Mouse (Mus musculus) hindbrain, embryonic 12.5 days (tissue): ENCODE measurements around the gene Cmtm8. TPM values are rescaled to one million over a fixed set of nuclear protein-coding genes. Genes with fewer than 3 reads are reported as not detected.
A peak's percentile ranks its signal among the peaks of the same experiment; 100 is the strongest.

ENCODE experiments used
- ATAC-seq: fragments of 200-750 bp; cut with Nextera tagmentation; 2 replicates; pipeline ENCODE4 v1.8.0; 2017; ENCODE audit warnings: moderate TSS enrichment; ENCODE audit not compliant: low FRiP score
- H3K27ac ChIP-seq: fragments of 300-500 bp; sonication (generic); 2 replicates; pipeline ENCODE4 v1.5.1; 2016; ENCODE audit warnings: mild to moderate bottlenecking
- H3K27me3 ChIP-seq: fragments of 300-500 bp; sonication (generic); 2 replicates; pipeline ENCODE4 v1.6.1; 2016; ENCODE audit warnings: mild to moderate bottlenecking
- H3K36me3 ChIP-seq: fragments of 300-500 bp; sonication (generic); 2 replicates; pipeline ENCODE4 v1.6.1; 2016; ENCODE audit warnings: mild to moderate bottlenecking
- H3K4me1 ChIP-seq: fragments of 300-500 bp; sonication (generic); 2 replicates; pipeline ENCODE4 v1.6.1; 2016
- H3K4me2 ChIP-seq: fragments of 300-500 bp; sonication (generic); replicated peaks from 2 replicates; pipeline ENCODE4 v1.6.1; 2016; ENCODE audit warnings: mild to moderate bottlenecking
- H3K4me3 ChIP-seq: fragments of 300-500 bp; sonication (generic); 2 replicates; pipeline ENCODE4 v1.5.1; 2016; ENCODE audit warnings: mild to moderate bottlenecking
- H3K9ac ChIP-seq: fragments of 300-500 bp; sonication (generic); 2 replicates; pipeline ENCODE4 v1.6.1; 2016; ENCODE audit warnings: mild to moderate bottlenecking, moderate library complexity
- H3K9me3 ChIP-seq: fragments of 300-500 bp; sonication (generic); replicated peaks from 2 replicates; pipeline ENCODE4 v1.6.1; 2016; ENCODE audit warnings: mild to moderate bottlenecking
- WGBS: fragments of 180-500 bp; shearing (Covaris S2); methylation state at CpG from one replicate; pipeline ENCODE4 v1.1.7; 2016; 5-methylcytosine and 5-hydroxymethylcytosine counted together
- polyA plus RNA-seq: library from polyadenylated mRNA; unstranded; fragments of >200 nt; fragmentation: Nextera tagmentation; extraction: Ambion mirVana; gene quantifications from 2 replicates; pipeline ENCODE4 v1.2.1, GENCODE M21; 2016

The Cmtm8 gene
- polyA plus RNA-seq, 1 experiment from 2014 or later = 41.5 TPM

- no peak for ATAC-seq
- H3K4me3 ChIP-seq = no peak overlapping the region
- no peaks in the 10 kb centered on the region for H3K9me3 ChIP-seq
- 97% methylated on average over 7 of the region's 7 CpGs for WGBS
- H3K9ac ChIP-seq = no peak overlapping the region
- H3K27me3 ChIP-seq = no peaks in the 10 kb centered on the region
- no peaks in the 10 kb centered on the region for H3K36me3 ChIP-seq
- H3K4me1 ChIP-seq = no peaks in the 10 kb centered on the region
- H3K4me2 ChIP-seq = no peak overlapping the region
- no peak overlapping the region for H3K27ac ChIP-seq
Measured at GRCm38 (mm10) chr9:114816121-114816520, 27.8 kb downstream of the Cmtm8 start.

- no peaks in the 10 kb centered on the region for H3K27me3 ChIP-seq
- H3K27ac ChIP-seq = no peak overlapping the region
- H3K36me3 ChIP-seq = no peaks in the 10 kb centered on the region
- H3K4me1 ChIP-seq = no peaks in the 10 kb centered on the region
- H3K9ac ChIP-seq = no peak overlapping the region
- no peak for ATAC-seq
- H3K4me2 ChIP-seq = no peak overlapping the region
- no peaks in the 10 kb centered on the region for H3K9me3 ChIP-seq
- WGBS = 74% methylated on average over 4 of the region's 4 CpGs
- no peak overlapping the region for H3K4me3 ChIP-seq
Measured at GRCm38 (mm10) chr9:114815315-114815714, 28.6 kb downstream of the Cmtm8 start.

- Histone ChIP-seq H3K27ac (no peak overlapping the region), H3K27me3 (no peaks in the 10 kb centered on the region), H3K9me3 (no peaks in the 10 kb centered on the region), H3K4me3 (no peak overlapping the region), H3K4me2 (no peak overlapping the region), H3K36me3 (no peaks in the 10 kb centered on the region), H3K9ac (no peak overlapping the region), H3K4me1 (no peaks in the 10 kb centered on the region)
- no peak for ATAC-seq
- 85% methylated on average over 4 of the region's 4 CpGs for WGBS
Measured at GRCm38 (mm10) chr9:114812001-114812400, 32.0 kb downstream of the Cmtm8 start.

- ATAC-seq = no peak
- H3K4me1 ChIP-seq = no peaks in the 10 kb centered on the region
- H3K4me2 ChIP-seq = no peak overlapping the region
- no peaks in the 10 kb centered on the region for H3K36me3 ChIP-seq
- H3K9ac ChIP-seq = no peak overlapping the region
- H3K27ac ChIP-seq = no peak overlapping the region
- no peak overlapping the region for H3K4me3 ChIP-seq
- no peaks in the 10 kb centered on the region for H3K27me3 ChIP-seq
- 76% methylated on average over 11 of the region's 11 CpGs for WGBS
- H3K9me3 ChIP-seq = no peaks in the 10 kb centered on the region
Measured at GRCm38 (mm10) chr9:114810837-114811236, 33.1 kb downstream of the Cmtm8 start.

- no peaks in the 10 kb centered on the region for H3K27me3 ChIP-seq
- no peak for ATAC-seq
- H3K27ac ChIP-seq = no peak overlapping the region
- WGBS = 89% methylated on average over 5 of the region's 5 CpGs
- peaks cover 5% of the 10 kb centered on the region for H3K4me1 ChIP-seq
- H3K4me3 ChIP-seq = no peak overlapping the region
- H3K36me3 ChIP-seq = no peaks in the 10 kb centered on the region
- no peaks in the 10 kb centered on the region for H3K9me3 ChIP-seq
- H3K4me2 ChIP-seq = no peak overlapping the region
- no peak overlapping the region for H3K9ac ChIP-seq
Measured at GRCm38 (mm10) chr9:114808671-114809070, 35.3 kb downstream of the Cmtm8 start.

- Histone ChIP-seq H3K4me3 (no peak overlapping the region), H3K4me1 (peaks cover 5% of the 10 kb centered on the region), H3K27ac (no peak overlapping the region), H3K4me2 (no peak overlapping the region), H3K9ac (no peak overlapping the region), H3K27me3 (no peaks in the 10 kb centered on the region; the same call in 1 of the 2 replicates), H3K9me3 (no peaks in the 10 kb centered on the region), H3K36me3 (no peaks in the 10 kb centered on the region)
- 69% methylated on average over 8 of the region's 8 CpGs for WGBS
- no peak for ATAC-seq
Measured at GRCm38 (mm10) chr9:114807261-114807660, 36.7 kb downstream of the Cmtm8 start.

GRCm38 (mm10) chr9:114805151-114805671 lies 38.7 kb downstream of the Cmtm8 start:
- Histone ChIP-seq H3K4me2 (no peak overlapping the region), H3K4me1 (peaks cover 10% of the 10 kb centered on the region), H3K9me3 (no peaks in the 10 kb centered on the region), H3K9ac (no peak overlapping the region), H3K4me3 (no peak overlapping the region), H3K27me3 (peaks cover 3% of the 10 kb centered on the region; the same call in 1 of the 2 replicates), H3K27ac (no peak overlapping the region), H3K36me3 (no peaks in the 10 kb centered on the region)
- 62% methylated on average over 19 of the region's 19 CpGs for WGBS
- 0 out of 2 replicates have a peak, but pooled peaks have one; percentile 35 for ATAC-seq

- H3K4me1 ChIP-seq = peaks cover 25% of the 10 kb centered on the region
- no peaks in the 10 kb centered on the region for H3K9me3 ChIP-seq
- H3K36me3 ChIP-seq = no peaks in the 10 kb centered on the region
- no peak overlapping the region for H3K4me2 ChIP-seq
- WGBS = 65% methylated on average over 1 of the region's 1 CpGs
- no peak overlapping the region for H3K27ac ChIP-seq
- H3K4me3 ChIP-seq = no peak overlapping the region
- H3K27me3 ChIP-seq = peaks cover 3% of the 10 kb centered on the region; the same call in 1 of the 2 replicates
- no peak for ATAC-seq
- no peak overlapping the region for H3K9ac ChIP-seq
Measured at GRCm38 (mm10) chr9:114802191-114802590, 41.8 kb downstream of the Cmtm8 start.

- Histone ChIP-seq H3K4me1 (peaks cover 28% of the 10 kb centered on the region), H3K9me3 (no peaks in the 10 kb centered on the region), H3K4me3 (no peak overlapping the region), H3K27ac (no peak overlapping the region), H3K4me2 (0 out of 2 replicates have a peak overlapping the region, but pooled peaks have one; percentile 13), H3K27me3 (peaks cover 3% of the 10 kb centered on the region; the same call in 1 of the 2 replicates), H3K36me3 (no peaks in the 10 kb centered on the region), H3K9ac (no peak overlapping the region)
- WGBS = 16% methylated on average over 15 of the region's 15 CpGs
- no peak for ATAC-seq
Measured at GRCm38 (mm10) chr9:114801301-114801700, 42.7 kb downstream of the Cmtm8 start.

- Histone ChIP-seq H3K9ac (no peak overlapping the region), H3K27ac (no peak overlapping the region), H3K4me3 (no peak overlapping the region), H3K36me3 (no peaks in the 10 kb centered on the region), H3K4me2 (no peak overlapping the region), H3K27me3 (peaks cover 3% of the 10 kb centered on the region; the same call in 1 of the 2 replicates), H3K4me1 (peaks cover 25% of the 10 kb centered on the region), H3K9me3 (no peaks in the 10 kb centered on the region)
- ATAC-seq = no peak
- WGBS = 15% methylated on average over 10 of the region's 10 CpGs
Measured at GRCm38 (mm10) chr9:114799498-114800107, 44.4 kb downstream of the Cmtm8 start.

- no peaks in the 10 kb centered on the region for H3K36me3 ChIP-seq
- no peak overlapping the region for H3K4me3 ChIP-seq
- H3K9ac ChIP-seq = no peak overlapping the region
- ATAC-seq = no peak
- peaks cover 27% of the 10 kb centered on the region for H3K4me1 ChIP-seq
- WGBS = 32% methylated on average over 6 of the region's 6 CpGs
- no peaks in the 10 kb centered on the region for H3K9me3 ChIP-seq
- H3K4me2 ChIP-seq = no peak overlapping the region
- H3K27ac ChIP-seq = no peak overlapping the region
- H3K27me3 ChIP-seq = peaks cover 3% of the 10 kb centered on the region; the same call in 1 of the 2 replicates
Measured at GRCm38 (mm10) chr9:114798845-114799244, 45.1 kb downstream of the Cmtm8 start.

GRCm38 (mm10) chr9:114797329-114798004 lies 46.5 kb downstream of the Cmtm8 start:
- Histone ChIP-seq H3K27me3 (peaks cover 3% of the 10 kb centered on the region; the same call in 1 of the 2 replicates), H3K4me3 (no peak overlapping the region), H3K9ac (no peak overlapping the region), H3K27ac (no peak overlapping the region), H3K4me1 (peaks cover 27% of the 10 kb centered on the region), H3K9me3 (no peaks in the 10 kb centered on the region), H3K36me3 (no peaks in the 10 kb centered on the region), H3K4me2 (no peak overlapping the region)
- 52% methylated on average over 11 of the region's 11 CpGs for WGBS
- peak; percentile 82 for ATAC-seq
